Mouse (Mus musculus): Measurements from ENCODE around the gene Gm21915. TPM values are rescaled to one million over a fixed set of nuclear protein-coding genes. Genes with fewer than 3 reads are reported as not detected.
A peak's percentile ranks its signal among the peaks of the same experiment; 100 is the strongest.

Gene Gm21915
- polyA plus RNA-seq, 1 experiment from 2014 or later: not detected

DNA sequence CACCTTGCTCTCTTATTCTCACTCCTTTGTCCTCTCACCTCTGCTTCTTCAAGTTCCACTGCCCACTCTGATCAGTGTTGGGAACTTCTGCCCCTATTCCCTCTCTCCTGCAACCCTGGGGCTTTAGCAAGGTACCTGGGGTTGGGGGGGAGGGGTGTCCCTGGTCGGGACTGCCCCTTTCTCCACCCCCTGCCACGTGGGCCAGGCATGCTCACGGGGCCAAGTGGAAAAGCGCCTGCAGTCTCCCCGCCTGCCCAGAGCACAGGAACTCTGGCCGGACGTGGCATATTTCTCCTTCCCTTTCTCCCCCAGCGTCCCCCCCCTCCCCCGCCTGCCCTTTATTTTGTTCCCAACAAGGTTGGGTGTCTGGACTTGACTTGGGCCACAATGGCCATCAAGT lies 17.7 kb upstream of the Gm21915 start:
- Histone ChIP-seq H3K9me3 (ENCODE audit: low read length) (no peaks in the 10 kb centered on the region), H3K4me3 (ENCODE audit: low read length) (no peak overlapping the region), H3K9ac (replicated peaks; ENCODE audit: low read length) (no peak overlapping the region), H3K36me3 (ENCODE audit: insufficient read depth, low read length) (no peaks in the 10 kb centered on the region), H3K27me3 (ENCODE audit: insufficient read depth, low read length) (no peaks in the 10 kb centered on the region), H3K4me1 (ENCODE audit: insufficient read depth, low read length) (peaks cover 12% of the 10 kb centered on the region), H3K27ac (ENCODE audit: low read length) (no peak overlapping the region), H3K4me2 (replicated peaks; ENCODE audit: low read depth, low read length) (no peak overlapping the region)
- ATAC-seq (ENCODE audit: low FRiP score, low TSS enrichment): peak; percentile 57; the same call in 1 of the 2 replicates
- WGBS: 33% methylated on average over 9 of the region's 9 CpGs

DNA sequence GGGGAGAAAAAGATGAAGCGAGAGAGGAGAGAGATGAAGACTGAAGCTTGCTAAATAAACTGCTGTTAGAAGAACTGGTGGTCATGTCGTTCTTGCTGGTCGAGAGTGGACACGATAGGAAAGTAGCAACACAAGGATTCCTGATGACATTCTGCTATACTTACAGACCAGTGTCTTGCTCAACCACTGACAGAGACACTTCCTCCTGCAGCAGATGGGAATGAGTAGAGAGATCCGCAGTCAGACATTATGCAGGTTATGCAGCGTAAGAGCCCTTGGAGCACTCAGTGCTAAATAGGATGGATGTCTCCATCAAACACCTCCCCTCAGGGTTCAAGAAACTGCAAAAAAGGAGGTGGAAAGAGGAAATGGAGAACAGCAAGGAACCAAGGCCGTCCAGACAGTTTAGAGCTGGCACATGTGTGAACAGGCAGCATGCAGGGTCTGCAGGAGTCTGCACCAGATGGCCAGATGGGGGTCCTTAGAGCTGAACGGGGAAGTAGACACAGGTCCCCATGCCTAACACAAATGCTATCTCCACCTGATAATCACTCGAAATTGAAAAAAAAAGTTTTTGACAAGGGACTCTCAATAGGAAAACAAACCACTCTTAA lies 4.1 kb upstream of the Gm21915 start:
- H3K27ac ChIP-seq (ENCODE audit: low read length): no peak overlapping the region
- no peak for ATAC-seq (ENCODE audit: low FRiP score, low TSS enrichment)
- H3K4me2 ChIP-seq (replicated peaks; ENCODE audit: low read depth, low read length): no peak overlapping the region
- no peaks in the 10 kb centered on the region; the same call in 1 of the 2 replicates for H3K9me3 ChIP-seq (ENCODE audit: low read length)
- no peak overlapping the region for H3K9ac ChIP-seq (replicated peaks; ENCODE audit: low read length)
- 83% methylated on average over 9 of the region's 9 CpGs for WGBS
- H3K4me1 ChIP-seq (ENCODE audit: insufficient read depth, low read length): no peaks in the 10 kb centered on the region
- no peak overlapping the region for H3K4me3 ChIP-seq (ENCODE audit: low read length)
- H3K36me3 ChIP-seq (ENCODE audit: insufficient read depth, low read length): no peaks in the 10 kb centered on the region
- H3K27me3 ChIP-seq (ENCODE audit: insufficient read depth, low read length): no peaks in the 10 kb centered on the region

DNA sequence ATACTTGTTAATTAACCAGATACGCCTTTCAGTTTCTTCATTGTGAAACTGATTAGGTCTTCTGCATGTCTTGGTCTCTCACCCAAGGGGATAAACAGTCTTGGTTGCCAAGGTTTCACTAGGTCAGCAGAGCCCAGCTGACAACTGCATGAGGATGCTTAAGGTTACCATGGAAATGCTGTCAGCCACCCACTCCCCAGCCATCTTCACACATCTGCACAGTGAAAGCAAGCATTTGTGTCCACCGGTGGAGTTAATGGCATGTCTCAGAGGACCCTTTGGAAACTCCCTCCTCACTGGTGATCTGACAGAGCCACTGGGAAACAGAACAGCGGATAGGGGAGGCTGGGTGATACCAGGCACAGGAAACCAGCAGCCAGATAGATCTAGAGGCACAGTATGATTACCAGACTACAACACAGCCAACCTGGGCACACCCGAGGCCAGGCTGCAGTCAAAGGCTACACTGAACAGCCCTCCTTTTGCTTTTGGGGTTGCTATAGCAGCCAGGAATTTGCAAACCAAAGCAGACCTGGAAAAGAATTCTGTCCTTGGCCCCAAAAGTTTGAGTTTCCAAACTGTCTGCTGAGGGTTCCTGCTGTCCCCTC lies 1.0 kb downstream of the Gm21915 start:
- Histone ChIP-seq H3K4me2 (replicated peaks; ENCODE audit: low read depth, low read length) (no peak overlapping the region), H3K27me3 (ENCODE audit: insufficient read depth, low read length) (no peaks in the 10 kb centered on the region), H3K9me3 (ENCODE audit: low read length) (no peaks in the 10 kb centered on the region), H3K9ac (replicated peaks; ENCODE audit: low read length) (no peak overlapping the region), H3K4me1 (ENCODE audit: insufficient read depth, low read length) (peaks cover 6% of the 10 kb centered on the region; the same call in 1 of the 2 replicates), H3K36me3 (ENCODE audit: insufficient read depth, low read length) (no peaks in the 10 kb centered on the region), H3K27ac (ENCODE audit: low read length) (no peak overlapping the region), H3K4me3 (ENCODE audit: low read length) (no peak overlapping the region)
- ATAC-seq (ENCODE audit: low FRiP score, low TSS enrichment): no peak
- WGBS: 46% methylated on average over 4 of the region's 4 CpGs

DNA sequence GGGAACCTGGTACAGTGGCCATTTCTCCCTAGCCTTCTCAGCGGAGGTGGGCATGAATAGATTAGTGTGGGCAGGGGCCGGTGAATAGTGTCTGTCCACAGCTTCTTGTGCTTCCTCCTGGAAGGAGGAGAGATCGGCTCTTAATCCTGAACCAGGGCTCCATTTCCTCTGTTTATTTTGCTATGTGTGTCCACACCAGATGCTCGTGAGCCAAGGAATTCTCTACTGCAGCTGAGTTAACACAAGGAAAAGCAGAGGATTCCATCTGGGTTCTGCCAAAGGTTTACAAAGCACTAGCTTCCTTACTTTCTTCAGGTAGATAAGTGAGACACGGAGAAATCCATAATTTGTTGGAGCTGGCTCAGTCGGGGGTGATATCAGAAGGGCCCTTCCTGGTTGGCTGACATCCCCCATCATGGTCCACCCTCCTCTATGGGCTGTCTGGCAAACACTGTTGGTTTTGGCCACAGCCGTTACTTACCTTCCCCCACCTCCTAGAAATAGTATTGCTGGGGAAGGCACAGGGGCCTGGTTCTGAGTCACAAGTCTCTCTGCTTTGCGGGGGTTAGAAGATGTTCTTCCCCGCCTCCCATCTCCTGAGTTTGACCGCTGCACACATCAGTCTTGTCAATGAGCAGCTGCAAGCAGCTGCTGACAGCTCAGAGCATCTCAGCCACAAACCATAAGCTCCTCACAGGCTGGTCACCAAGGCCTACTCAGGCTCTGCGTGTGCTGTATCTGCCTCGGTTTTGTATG lies 5.0 kb downstream of the Gm21915 start:
- Histone ChIP-seq H3K27ac (ENCODE audit: low read length) (peak overlapping the region; percentile 25; the same call in 1 of the 2 replicates), H3K9ac (replicated peaks; ENCODE audit: low read length) (no peak overlapping the region), H3K4me3 (ENCODE audit: low read length) (no peak overlapping the region), H3K4me1 (ENCODE audit: insufficient read depth, low read length) (peaks cover 6% of the 10 kb centered on the region; the same call in 1 of the 2 replicates), H3K4me2 (replicated peaks; ENCODE audit: low read depth, low read length) (no peak overlapping the region), H3K27me3 (ENCODE audit: insufficient read depth, low read length) (no peaks in the 10 kb centered on the region), H3K36me3 (ENCODE audit: insufficient read depth, low read length) (no peaks in the 10 kb centered on the region), H3K9me3 (ENCODE audit: low read length) (no peaks in the 10 kb centered on the region)
- WGBS: 56% methylated on average over 12 of the region's 12 CpGs
- peak; percentile 82 for ATAC-seq (ENCODE audit: low FRiP score, low TSS enrichment)

DNA sequence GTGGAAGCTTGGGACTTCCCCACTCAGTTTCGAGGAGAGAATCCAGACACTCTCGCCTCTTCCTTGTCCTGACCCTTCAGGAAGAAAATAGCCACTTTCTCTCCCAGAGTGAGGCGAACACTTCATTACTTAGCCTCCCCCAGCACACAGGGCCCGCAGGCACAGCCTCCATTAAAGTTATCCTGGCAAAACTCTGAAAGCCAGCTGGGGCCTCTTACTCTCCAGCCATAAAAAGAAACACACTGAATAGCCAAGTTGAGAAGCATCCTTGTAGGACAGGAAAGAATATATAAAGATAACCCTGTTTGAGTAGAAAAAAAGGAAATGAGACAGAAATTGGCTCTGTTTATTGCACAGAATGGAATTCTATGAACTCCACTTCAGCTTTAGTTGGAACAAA lies 8.2 kb downstream of the Gm21915 start:
- no peak overlapping the region for H3K9ac ChIP-seq (replicated peaks; ENCODE audit: low read length)
- no peaks in the 10 kb centered on the region for H3K36me3 ChIP-seq (ENCODE audit: insufficient read depth, low read length)
- no peak for ATAC-seq (ENCODE audit: low FRiP score, low TSS enrichment)
- H3K27ac ChIP-seq (ENCODE audit: low read length): no peak overlapping the region
- no peak overlapping the region for H3K4me3 ChIP-seq (ENCODE audit: low read length)
- WGBS: 74% methylated on average over 4 of the region's 4 CpGs
- H3K4me1 ChIP-seq (ENCODE audit: insufficient read depth, low read length): peaks cover 6% of the 10 kb centered on the region; the same call in 1 of the 2 replicates
- H3K4me2 ChIP-seq (replicated peaks; ENCODE audit: low read depth, low read length): no peak overlapping the region
- H3K27me3 ChIP-seq (ENCODE audit: insufficient read depth, low read length): no peaks in the 10 kb centered on the region
- no peaks in the 10 kb centered on the region for H3K9me3 ChIP-seq (ENCODE audit: low read length)

DNA sequence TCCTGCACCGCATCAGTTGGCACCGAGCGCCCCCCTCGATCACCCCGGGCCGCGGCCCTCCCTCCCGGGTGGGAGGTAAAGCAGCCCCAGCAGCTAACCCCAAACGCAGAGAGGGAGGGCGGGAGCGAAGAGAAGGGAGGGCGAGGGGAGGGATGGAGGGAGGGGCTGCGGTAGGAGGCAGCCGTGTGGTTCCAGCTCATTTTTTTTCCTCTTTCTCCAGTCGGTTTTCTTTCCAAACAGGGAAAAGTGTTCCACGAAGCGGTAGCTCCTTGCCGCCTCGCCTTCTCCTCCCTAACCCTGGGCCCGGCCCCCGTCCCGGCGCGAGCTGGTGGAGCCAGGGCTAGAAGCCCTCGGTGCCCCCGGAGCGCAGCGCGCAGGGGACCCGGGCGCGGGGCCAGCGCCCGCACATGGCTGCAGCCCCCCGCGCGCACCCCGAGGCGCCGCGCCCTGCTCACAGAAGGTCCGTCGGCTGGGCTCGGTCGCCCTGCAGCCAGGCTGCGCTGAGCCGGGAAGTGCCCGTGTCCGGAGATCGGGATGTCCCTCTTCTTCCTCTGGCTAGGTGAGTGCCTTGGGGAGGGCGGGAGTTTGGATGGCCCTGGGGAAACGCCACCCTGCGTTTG lies 15.5 kb downstream of the Gm21915 start, which contains the start of gene Clmp:
TSS of gene Clmp (plus strand) at position 162 of the 620 bp plus-strand sequence.
- Histone ChIP-seq H3K4me3 (ENCODE audit: low read length) (peak within 1 kb of the TSS; percentile 66), H3K36me3 (ENCODE audit: insufficient read depth, low read length) (no peaks in the 10 kb centered on the region), H3K9me3 (ENCODE audit: low read length) (no peaks in the 10 kb centered on the region), H3K27ac (ENCODE audit: low read length) (peak within 1 kb of the TSS; percentile 94), H3K4me2 (replicated peaks; ENCODE audit: low read depth, low read length) (peak within 1 kb of the TSS; percentile 91), H3K27me3 (ENCODE audit: insufficient read depth, low read length) (peaks cover 6% of the 10 kb centered on the region; the same call in 1 of the 2 replicates), H3K4me1 (ENCODE audit: insufficient read depth, low read length) (peaks cover 6% of the 10 kb centered on the region; the same call in 1 of the 2 replicates), H3K9ac (replicated peaks; ENCODE audit: low read length) (peak within 1 kb of the TSS; percentile 87)
- WGBS: 1% methylated on average over 48 of the region's 53 CpGs
- ATAC-seq (ENCODE audit: low FRiP score, low TSS enrichment): peak; percentile 81

DNA sequence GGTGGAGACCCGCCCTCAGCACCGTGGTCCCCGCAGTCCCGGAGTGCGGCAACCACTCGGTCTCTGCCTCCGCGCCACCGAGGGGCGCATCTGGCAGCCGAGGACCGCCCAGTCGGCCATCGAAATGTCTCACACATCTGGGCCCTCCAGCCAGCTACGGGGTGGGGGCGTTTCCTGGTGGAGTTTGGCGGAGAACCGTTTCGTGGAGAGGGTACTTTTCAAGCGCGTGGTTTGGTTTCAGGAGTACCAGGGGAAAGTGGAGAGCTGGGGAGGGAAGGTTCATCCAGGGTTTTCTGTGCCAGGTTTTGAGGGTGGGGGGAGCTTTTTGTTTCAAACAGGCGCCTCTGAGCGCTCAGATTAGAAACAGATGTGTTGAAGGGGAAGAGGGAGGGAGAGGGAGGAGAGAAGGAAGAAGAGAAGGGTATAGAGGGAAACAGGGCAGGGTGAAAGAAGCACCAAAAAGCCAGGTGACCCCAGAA lies 16.0 kb downstream of the Gm21915 start:
- H3K36me3 ChIP-seq (ENCODE audit: insufficient read depth, low read length): no peaks in the 10 kb centered on the region
- peak; percentile 5; the same call in 1 of the 2 replicates for ATAC-seq (ENCODE audit: low FRiP score, low TSS enrichment)
- peak overlapping the region; percentile 94 for H3K27ac ChIP-seq (ENCODE audit: low read length)
- H3K9ac ChIP-seq (replicated peaks; ENCODE audit: low read length): peak overlapping the region; percentile 87
- peak overlapping the region; percentile 91 for H3K4me2 ChIP-seq (replicated peaks; ENCODE audit: low read depth, low read length)
- no peaks in the 10 kb centered on the region for H3K9me3 ChIP-seq (ENCODE audit: low read length)
- H3K4me1 ChIP-seq (ENCODE audit: insufficient read depth, low read length): peaks cover 6% of the 10 kb centered on the region; the same call in 1 of the 2 replicates
- WGBS: under 1% methylated on average over 23 of the region's 23 CpGs
- H3K27me3 ChIP-seq (ENCODE audit: insufficient read depth, low read length): peaks cover 6% of the 10 kb centered on the region; the same call in 1 of the 2 replicates
- H3K4me3 ChIP-seq (ENCODE audit: low read length): peak overlapping the region; percentile 66

DNA sequence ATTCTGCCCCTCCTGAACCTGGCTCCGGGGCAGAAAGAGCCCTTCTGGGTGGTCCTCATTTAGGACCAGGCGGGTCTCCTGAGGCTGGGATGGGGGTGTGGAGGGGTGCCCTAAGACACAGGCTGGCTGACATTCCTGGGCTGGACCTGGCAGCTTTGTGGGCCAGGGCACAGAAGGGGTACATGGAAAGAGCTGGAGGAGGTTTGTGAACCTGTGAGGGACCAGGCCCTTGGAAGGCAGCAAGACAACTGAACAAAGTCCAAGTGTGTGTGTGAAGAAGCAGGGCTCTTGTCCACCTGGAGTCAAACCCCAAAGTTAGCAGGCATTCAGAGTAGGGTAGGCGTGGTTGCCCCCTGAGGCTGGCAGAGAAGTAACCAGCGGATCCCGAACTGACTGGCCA lies 16.6 kb downstream of the Gm21915 start:
- peak overlapping the region; percentile 94 for H3K27ac ChIP-seq (ENCODE audit: low read length)
- no peaks in the 10 kb centered on the region for H3K9me3 ChIP-seq (ENCODE audit: low read length)
- H3K27me3 ChIP-seq (ENCODE audit: insufficient read depth, low read length): peaks cover 6% of the 10 kb centered on the region; the same call in 1 of the 2 replicates
- H3K4me3 ChIP-seq (ENCODE audit: low read length): peak overlapping the region; percentile 66
- H3K36me3 ChIP-seq (ENCODE audit: insufficient read depth, low read length): no peaks in the 10 kb centered on the region
- H3K4me2 ChIP-seq (replicated peaks; ENCODE audit: low read depth, low read length): peak overlapping the region; percentile 91
- H3K9ac ChIP-seq (replicated peaks; ENCODE audit: low read length): peak overlapping the region; percentile 87
- H3K4me1 ChIP-seq (ENCODE audit: insufficient read depth, low read length): peaks cover 7% of the 10 kb centered on the region
- ATAC-seq (ENCODE audit: low FRiP score, low TSS enrichment): 0 out of 2 replicates have a peak, but pooled peaks have one; percentile 1
- WGBS: 36% methylated on average over 5 of the region's 5 CpGs

DNA sequence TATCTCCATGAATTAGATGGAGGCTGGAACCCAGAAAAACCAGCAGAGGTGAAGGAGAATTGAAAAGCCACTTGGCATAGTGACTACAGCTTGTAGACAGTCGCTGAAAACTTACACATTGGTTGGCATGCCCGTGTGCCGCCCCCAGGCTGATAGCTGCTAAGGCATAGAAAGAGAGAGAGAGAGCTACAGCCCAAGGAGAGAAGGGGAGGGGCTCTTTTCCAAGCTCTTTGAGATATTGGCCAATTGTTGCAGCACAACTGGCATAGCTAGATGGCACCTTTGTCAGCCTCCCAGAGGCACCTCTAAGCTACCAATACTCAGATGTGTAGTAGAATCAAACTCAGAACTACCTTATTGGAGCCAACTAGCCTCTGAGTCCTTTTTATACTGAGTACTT lies 17.1 kb downstream of the Gm21915 start:
- H3K27ac ChIP-seq (ENCODE audit: low read length): no peak overlapping the region
- WGBS: 48% methylated on average over 3 of the region's 3 CpGs
- H3K4me1 ChIP-seq (ENCODE audit: insufficient read depth, low read length): peaks cover 10% of the 10 kb centered on the region
- ATAC-seq (ENCODE audit: low FRiP score, low TSS enrichment): no peak
- H3K27me3 ChIP-seq (ENCODE audit: insufficient read depth, low read length): peaks cover 6% of the 10 kb centered on the region; the same call in 1 of the 2 replicates
- H3K4me2 ChIP-seq (replicated peaks; ENCODE audit: low read depth, low read length): peak overlapping the region; percentile 91
- no peak overlapping the region for H3K9ac ChIP-seq (replicated peaks; ENCODE audit: low read length)
- H3K9me3 ChIP-seq (ENCODE audit: low read length): no peaks in the 10 kb centered on the region
- H3K36me3 ChIP-seq (ENCODE audit: insufficient read depth, low read length): no peaks in the 10 kb centered on the region
- peak overlapping the region; percentile 66 for H3K4me3 ChIP-seq (ENCODE audit: low read length)

All from kidney, embryonic 16.5 days (tissue).